Mouse (Mus musculus) liver, embryonic 14.5 days (tissue): ENCODE measurements around the gene Csf1.

Experiments used
- CTCF ChIP-seq: IDR thresholded peaks from 2 replicates; pipeline ENCODE4 v1.5.1; 2016; ENCODE audit warnings: antibody characterized with exemption, low read depth, control low read depth
- EP300 ChIP-seq: IDR thresholded peaks from 2 replicates; pipeline ENCODE4 v1.6.1; 2016; ENCODE audit warnings: antibody characterized with exemption, low read depth

DNA sequence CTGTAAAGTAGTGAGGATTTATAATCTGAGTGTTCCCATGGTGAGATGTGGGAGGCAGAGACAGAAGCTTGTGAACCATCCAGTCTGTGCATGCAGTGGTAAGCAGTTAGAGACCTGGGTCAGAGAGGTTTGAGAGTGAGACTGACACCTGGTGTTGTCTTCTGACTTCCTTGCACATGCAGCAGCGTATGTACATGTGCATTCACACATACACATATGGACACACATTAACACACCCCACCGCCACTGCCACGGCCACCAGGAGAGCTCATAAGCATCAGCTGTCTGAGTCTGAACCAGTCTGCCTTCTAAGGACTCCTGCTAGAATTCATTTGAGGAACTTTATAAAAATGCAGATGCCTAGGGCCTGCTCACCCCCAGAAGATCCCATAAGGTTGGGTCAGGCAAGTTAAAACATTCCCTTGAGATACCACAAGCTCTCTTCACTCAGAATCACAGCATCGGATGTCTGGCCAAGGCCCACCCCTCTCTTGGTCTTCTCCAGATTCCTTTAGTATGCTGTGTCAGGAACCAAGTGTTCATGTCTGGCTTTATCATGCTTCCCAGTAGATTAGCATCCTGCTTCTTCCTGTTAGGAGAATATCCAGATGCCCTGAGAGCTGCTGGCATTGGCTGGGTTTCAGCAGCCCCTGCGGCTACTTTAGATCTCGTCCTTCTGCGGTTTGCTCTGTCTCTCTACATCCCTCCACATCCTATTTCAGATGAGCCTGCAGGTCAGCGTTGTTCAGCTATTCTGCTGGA lies 42.1 kb upstream of the Csf1 start:
- TF ChIP-seq CTCF (no peak), EP300 (no peak)
